Mouse (Mus musculus): ENCODE results near the gene Rspo1.
"Not testable (repeated sequence)": the region's sequence is repeated elsewhere in the genome, so short reads cannot be mapped to it uniquely, and the experiment has no call there.

Gene Rspo1

GRCm38 (mm10) chr4:124985671-124986602 is at the start of gene Rspo1:
Gene Rspo1 (plus strand): TSS chr4:124986430.
- DNase-seq (ENCODE audit: low read depth, low spot score), result no peak

GRCm38 (mm10) chr4:124936613-124937471 is 49.4 kb upstream of the Rspo1 start, which contains the start of gene 9930104L06Rik:
Gene 9930104L06Rik (plus strand): TSS chr4:124937048.
- peak; percentile 97 for DNase-seq (ENCODE audit: low read depth, low spot score)

- DNase-seq (ENCODE audit: low read depth, low spot score), result not testable (repeated sequence)
These were observed 47.0 kb upstream of the Rspo1 start, which contains the start of gene Cdca8 for GRCm38 (mm10) chr4:124939211-124939610. Gene Cdca8 (minus strand): TSS chr4:124939311.

GRCm38 (mm10) chr4:124943022-124943421 is 43.2 kb upstream of the Rspo1 start:
- peak; percentile 68 for DNase-seq (ENCODE audit: low read depth, low spot score)

GRCm38 (mm10) chr4:124943781-124944180 is 42.4 kb upstream of the Rspo1 start:
- DNase-seq (ENCODE audit: low read depth, low spot score), result no peak

GRCm38 (mm10) chr4:124944961-124945360 is 41.3 kb upstream of the Rspo1 start:
- DNase-seq (ENCODE audit: low read depth, low spot score), result no peak

GRCm38 (mm10) chr4:124949488-124949887 is 36.7 kb upstream of the Rspo1 start:
- no peak for DNase-seq (ENCODE audit: low read depth, low spot score)

- no peak for DNase-seq (ENCODE audit: low read depth, low spot score)
These were observed 35.8 kb upstream of the Rspo1 start for GRCm38 (mm10) chr4:124950181-124951035.

- DNase-seq (ENCODE audit: low read depth, low spot score), result no peak
These were observed 35.2 kb upstream of the Rspo1 start for GRCm38 (mm10) chr4:124951036-124951433.

GRCm38 (mm10) chr4:124953546-124953945 is 32.7 kb upstream of the Rspo1 start:
- no peak for DNase-seq (ENCODE audit: low read depth, low spot score)

- DNase-seq (ENCODE audit: low read depth, low spot score), result no peak
These were observed 28.9 kb upstream of the Rspo1 start for GRCm38 (mm10) chr4:124957284-124957683.

GRCm38 (mm10) chr4:124959062-124959461 is 27.2 kb upstream of the Rspo1 start:
- no peak for DNase-seq (ENCODE audit: low read depth, low spot score)

GRCm38 (mm10) chr4:124960940-124961339 is 25.3 kb upstream of the Rspo1 start:
- DNase-seq (ENCODE audit: low read depth, low spot score), result no peak

GRCm38 (mm10) chr4:124962576-124962975 is 23.7 kb upstream of the Rspo1 start:
- DNase-seq (ENCODE audit: low read depth, low spot score), result no peak

GRCm38 (mm10) chr4:124964912-124965599 is 21.2 kb upstream of the Rspo1 start:
- no peak for DNase-seq (ENCODE audit: low read depth, low spot score)

GRCm38 (mm10) chr4:124968711-124969110 is 17.5 kb upstream of the Rspo1 start:
- no peak for DNase-seq (ENCODE audit: low read depth, low spot score)

- no peak for DNase-seq (ENCODE audit: low read depth, low spot score)
These were observed 16.9 kb upstream of the Rspo1 start for GRCm38 (mm10) chr4:124969219-124969848.

GRCm38 (mm10) chr4:124970194-124970593 is 16.0 kb upstream of the Rspo1 start:
- no peak for DNase-seq (ENCODE audit: low read depth, low spot score)

- no peak for DNase-seq (ENCODE audit: low read depth, low spot score)
These were observed 15.6 kb upstream of the Rspo1 start for GRCm38 (mm10) chr4:124970677-124971076.

GRCm38 (mm10) chr4:124971094-124971493 is 15.1 kb upstream of the Rspo1 start:
- DNase-seq (ENCODE audit: low read depth, low spot score), result no peak
